Mouse (Mus musculus): ENCODE results near the gene Dna2. TPM values are rescaled to one million over a fixed set of nuclear protein-coding genes. Genes with fewer than 3 reads are reported as not detected.

The Dna2 gene
- polyA plus RNA-seq, 1 experiment from 2014 or later = 40.5 TPM

DNA sequence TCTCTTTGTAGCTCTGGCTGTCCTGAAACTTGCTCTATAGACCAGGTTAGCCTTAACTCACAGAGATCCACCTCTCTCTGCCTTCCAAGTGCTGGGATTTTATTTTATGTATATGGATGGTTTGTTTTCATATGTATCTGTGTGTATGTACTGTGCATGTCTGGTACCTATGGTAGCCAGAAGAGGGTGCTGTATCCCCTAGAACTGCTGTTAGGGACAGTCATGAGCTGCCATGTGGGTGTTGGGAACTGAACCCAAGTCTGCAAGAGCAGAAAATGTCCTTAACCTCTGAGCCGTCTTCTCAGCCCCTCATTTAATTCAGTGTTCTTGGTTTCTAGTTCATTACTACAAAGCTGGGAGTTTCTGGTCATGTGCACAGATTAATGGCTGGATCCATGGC is 14.4 kb upstream of the Dna2 start:
- 86% methylated on average over 1 of the region's 1 CpGs for WGBS
- no peak for DNase-seq (ENCODE audit: extremely low spot score, low spot score)
- Histone ChIP-seq H3K4me3 (no peak overlapping the region), H3K27ac (no peak overlapping the region), H3K27me3 (ENCODE audit: poor library complexity, severe bottlenecking) (no peaks in the 10 kb centered on the region), H3K9me3 (no peaks in the 10 kb centered on the region), H3K36me3 (replicated peaks) (peaks cover 60% of the 10 kb centered on the region), H3K4me1 (no peaks in the 10 kb centered on the region)

DNA sequence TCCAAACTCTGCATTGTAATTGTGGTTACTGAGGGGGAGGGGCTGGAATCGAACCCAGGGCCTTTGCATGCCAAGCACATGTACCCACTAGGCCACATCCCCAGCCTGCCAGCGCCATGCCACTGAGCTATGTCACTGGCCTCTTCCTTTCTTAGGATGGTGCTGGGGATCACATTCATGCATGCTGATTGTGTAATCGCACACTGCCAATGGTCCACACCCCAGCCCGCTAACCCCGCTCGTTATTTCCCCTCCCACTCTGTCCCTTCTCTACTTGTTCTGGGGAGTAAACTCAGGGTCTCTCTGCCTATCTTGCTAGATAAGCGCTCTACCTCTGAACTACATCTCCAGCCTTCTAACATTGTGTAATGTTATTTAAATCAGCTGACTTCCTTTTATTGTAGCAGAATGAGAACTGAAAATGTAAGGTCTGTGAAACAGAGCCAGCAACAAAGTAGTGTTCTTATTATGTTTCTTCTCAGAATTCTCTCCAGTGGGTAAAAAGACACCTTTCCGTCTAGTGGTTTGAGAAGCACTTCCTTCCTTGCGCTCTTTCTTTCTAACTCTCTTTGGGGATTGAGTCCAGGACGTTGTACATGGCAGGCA is 1.7 kb upstream of the Dna2 start:
- Histone ChIP-seq H3K27me3 (ENCODE audit: poor library complexity, severe bottlenecking) (no peaks in the 10 kb centered on the region), H3K36me3 (replicated peaks) (peaks cover 38% of the 10 kb centered on the region), H3K4me1 (peaks cover 16% of the 10 kb centered on the region), H3K9me3 (no peaks in the 10 kb centered on the region), H3K27ac (no peak overlapping the region), H3K4me3 (no peak overlapping the region)
- DNase-seq (ENCODE audit: extremely low spot score, low spot score) = no peak
- WGBS = 93% methylated on average over 10 of the region's 10 CpGs

DNA sequence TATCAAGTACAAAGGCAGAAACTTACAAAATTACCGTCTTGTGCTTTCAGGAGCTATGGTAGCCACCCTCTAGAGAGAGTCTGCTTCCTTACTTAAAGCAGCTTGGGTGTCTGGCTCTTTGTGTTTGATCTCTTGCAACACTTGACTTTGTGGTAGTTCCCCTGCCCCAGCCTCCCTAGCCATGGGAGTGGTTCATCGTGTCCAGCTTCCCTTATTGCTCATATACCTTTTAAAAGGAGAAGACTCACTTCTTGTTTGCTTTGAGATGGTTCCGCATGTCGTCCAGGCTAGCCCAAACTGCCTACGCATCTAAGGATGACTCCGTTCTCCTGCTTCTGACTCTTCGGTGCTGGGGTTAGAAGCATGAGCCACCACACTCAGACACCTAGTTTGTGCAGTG is 1.7 kb downstream of the Dna2 start:
- H3K27me3 ChIP-seq (ENCODE audit: poor library complexity, severe bottlenecking) = no peaks in the 10 kb centered on the region
- DNase-seq (ENCODE audit: extremely low spot score, low spot score) = no peak
- whole genome bisulfite sequencing = 96% methylated on average over 7 of the region's 7 CpGs
- peaks cover 16% of the 10 kb centered on the region for H3K4me1 ChIP-seq
- H3K9me3 ChIP-seq = no peaks in the 10 kb centered on the region
- peaks cover 53% of the 10 kb centered on the region for H3K36me3 ChIP-seq (replicated peaks)
- no peak overlapping the region for H3K27ac ChIP-seq
- H3K4me3 ChIP-seq = peak overlapping the region; percentile 81; the same call in 1 of the 2 replicates

DNA sequence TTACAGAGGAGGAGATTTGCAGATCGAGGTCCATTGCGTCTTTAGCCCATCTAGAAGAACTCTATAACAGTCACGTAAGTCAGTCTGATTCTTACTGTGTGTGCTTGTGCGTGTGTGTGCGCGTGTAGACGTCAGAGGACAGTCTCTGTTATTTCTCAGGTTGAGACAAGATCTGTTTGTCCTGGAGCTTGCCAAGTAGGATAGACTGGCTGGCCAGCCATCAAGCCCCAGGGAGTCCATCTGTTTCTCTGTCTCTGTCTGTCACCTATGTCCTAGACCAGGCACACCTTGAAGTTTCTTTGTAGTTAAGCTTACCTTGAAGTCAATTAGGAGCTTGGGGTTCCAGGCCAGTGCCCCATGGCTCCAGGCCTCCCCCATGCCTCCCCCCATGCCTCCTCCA is 17.1 kb downstream of the Dna2 start:
- Histone ChIP-seq H3K36me3 (replicated peaks) (peaks cover 98% of the 10 kb centered on the region), H3K27ac (no peak overlapping the region), H3K4me1 (no peaks in the 10 kb centered on the region), H3K4me3 (no peak overlapping the region), H3K27me3 (ENCODE audit: poor library complexity, severe bottlenecking) (no peaks in the 10 kb centered on the region), H3K9me3 (no peaks in the 10 kb centered on the region)
- DNase-seq (ENCODE audit: extremely low spot score, low spot score) = no peak
- WGBS = 96% methylated on average over 7 of the region's 7 CpGs

DNA sequence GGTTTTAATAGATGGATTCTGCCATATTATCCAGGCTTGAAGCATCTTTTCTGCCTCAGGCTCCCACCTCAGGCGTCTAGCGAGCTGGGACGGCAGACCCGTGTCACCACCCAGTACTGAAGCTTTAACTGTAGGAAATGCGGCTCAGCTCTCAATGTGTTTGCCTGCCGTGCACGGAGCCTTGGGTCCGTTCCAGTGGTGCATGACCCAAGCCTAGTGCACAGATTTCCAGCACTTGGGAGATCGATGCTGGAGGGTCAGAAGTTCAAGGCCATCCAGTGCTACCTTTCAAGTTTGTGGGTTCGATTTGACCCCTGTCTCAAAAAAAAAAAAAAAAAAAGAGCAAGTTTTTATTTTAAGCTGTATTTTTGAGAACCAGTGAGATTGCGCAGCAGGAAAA is 19.0 kb downstream of the Dna2 start:
- WGBS = 94% methylated on average over 11 of the region's 11 CpGs
- Histone ChIP-seq H3K9me3 (no peaks in the 10 kb centered on the region), H3K36me3 (replicated peaks) (peaks cover 98% of the 10 kb centered on the region), H3K4me1 (no peaks in the 10 kb centered on the region), H3K27me3 (ENCODE audit: poor library complexity, severe bottlenecking) (no peaks in the 10 kb centered on the region), H3K4me3 (no peak overlapping the region), H3K27ac (no peak overlapping the region)
- no peak for DNase-seq (ENCODE audit: extremely low spot score, low spot score)

DNA sequence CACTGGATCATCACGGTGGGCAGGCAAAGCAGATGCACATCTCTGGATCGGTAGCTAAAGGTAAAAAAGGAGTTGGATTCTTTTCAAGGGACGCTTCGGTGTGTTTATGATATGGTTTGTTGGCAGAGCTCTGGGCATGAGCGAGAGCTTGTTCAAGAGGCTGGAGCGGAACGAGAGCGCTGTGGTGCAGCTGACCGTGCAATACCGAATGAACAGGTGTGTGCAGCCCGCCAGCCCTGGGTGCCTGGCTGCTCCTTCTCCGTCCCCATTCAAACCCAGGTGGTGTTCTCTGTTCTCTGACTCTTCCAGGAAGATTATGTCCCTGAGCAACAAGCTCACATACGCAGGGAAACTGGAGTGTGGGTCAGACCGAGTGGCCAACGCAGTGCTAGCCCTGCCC is 19.5 kb downstream of the Dna2 start:
- H3K4me3 ChIP-seq = no peak overlapping the region
- H3K9me3 ChIP-seq = no peaks in the 10 kb centered on the region
- no peaks in the 10 kb centered on the region for H3K4me1 ChIP-seq
- H3K27me3 ChIP-seq (ENCODE audit: poor library complexity, severe bottlenecking) = no peaks in the 10 kb centered on the region
- H3K27ac ChIP-seq = no peak overlapping the region
- DNase-seq (ENCODE audit: extremely low spot score, low spot score) = no peak
- peaks cover 98% of the 10 kb centered on the region for H3K36me3 ChIP-seq (replicated peaks)
- WGBS = 97% methylated on average over 15 of the region's 15 CpGs

DNA sequence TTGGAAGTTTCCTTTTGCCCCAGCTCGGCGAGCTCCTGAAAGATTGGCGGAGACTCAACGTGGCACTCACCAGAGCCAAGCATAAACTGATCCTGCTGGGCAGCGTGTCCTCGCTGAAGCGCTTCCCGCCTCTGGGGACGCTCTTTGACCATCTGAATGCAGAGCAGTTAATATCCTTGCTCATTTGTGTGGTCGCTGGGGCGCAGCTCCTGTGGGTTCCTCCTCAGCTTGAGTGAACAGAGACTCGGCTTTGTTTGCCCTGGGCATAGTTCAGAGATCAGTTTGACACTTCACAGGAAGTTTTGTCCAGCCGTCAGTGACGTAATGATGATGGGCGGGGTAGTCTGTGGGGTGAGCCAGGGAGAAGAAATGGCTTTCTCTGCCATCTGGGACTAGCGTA is 25.0 kb downstream of the Dna2 start:
- no peak for DNase-seq (ENCODE audit: extremely low spot score, low spot score)
- 78% methylated on average over 16 of the region's 16 CpGs for WGBS
- Histone ChIP-seq H3K4me3 (no peak overlapping the region), H3K9me3 (no peaks in the 10 kb centered on the region), H3K27me3 (ENCODE audit: poor library complexity, severe bottlenecking) (no peaks in the 10 kb centered on the region), H3K4me1 (no peaks in the 10 kb centered on the region), H3K27ac (no peak overlapping the region), H3K36me3 (replicated peaks) (peaks cover 93% of the 10 kb centered on the region)

DNA sequence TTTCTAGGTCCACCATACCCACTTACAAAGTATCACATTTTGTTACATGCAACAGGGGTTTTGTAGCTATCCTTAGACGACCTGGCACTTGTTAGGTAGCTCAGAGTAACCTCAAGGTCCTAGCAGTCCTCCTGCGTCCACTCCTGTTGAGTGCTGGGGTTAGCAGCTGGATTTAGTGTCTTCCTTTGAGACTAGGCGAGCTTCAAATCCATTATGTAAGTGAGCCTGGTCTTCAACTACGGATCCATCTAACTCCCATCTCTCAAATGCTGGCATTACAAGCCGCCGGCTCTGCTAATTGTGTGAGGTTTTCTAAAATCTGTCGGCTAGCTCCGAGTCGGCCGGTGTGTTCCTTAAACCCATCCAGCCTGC is 32.8 kb downstream of the Dna2 start:
- peaks cover 16% of the 10 kb centered on the region for H3K4me1 ChIP-seq
- whole genome bisulfite sequencing = 8% methylated on average over 10 of the region's 10 CpGs
- H3K27me3 ChIP-seq (ENCODE audit: poor library complexity, severe bottlenecking) = no peaks in the 10 kb centered on the region
- DNase-seq (ENCODE audit: extremely low spot score, low spot score) = no peak
- H3K36me3 ChIP-seq (replicated peaks) = peaks cover 42% of the 10 kb centered on the region
- H3K27ac ChIP-seq = peak overlapping the region; percentile 98
- H3K4me3 ChIP-seq = peak overlapping the region; percentile 98
- no peaks in the 10 kb centered on the region for H3K9me3 ChIP-seq

DNA sequence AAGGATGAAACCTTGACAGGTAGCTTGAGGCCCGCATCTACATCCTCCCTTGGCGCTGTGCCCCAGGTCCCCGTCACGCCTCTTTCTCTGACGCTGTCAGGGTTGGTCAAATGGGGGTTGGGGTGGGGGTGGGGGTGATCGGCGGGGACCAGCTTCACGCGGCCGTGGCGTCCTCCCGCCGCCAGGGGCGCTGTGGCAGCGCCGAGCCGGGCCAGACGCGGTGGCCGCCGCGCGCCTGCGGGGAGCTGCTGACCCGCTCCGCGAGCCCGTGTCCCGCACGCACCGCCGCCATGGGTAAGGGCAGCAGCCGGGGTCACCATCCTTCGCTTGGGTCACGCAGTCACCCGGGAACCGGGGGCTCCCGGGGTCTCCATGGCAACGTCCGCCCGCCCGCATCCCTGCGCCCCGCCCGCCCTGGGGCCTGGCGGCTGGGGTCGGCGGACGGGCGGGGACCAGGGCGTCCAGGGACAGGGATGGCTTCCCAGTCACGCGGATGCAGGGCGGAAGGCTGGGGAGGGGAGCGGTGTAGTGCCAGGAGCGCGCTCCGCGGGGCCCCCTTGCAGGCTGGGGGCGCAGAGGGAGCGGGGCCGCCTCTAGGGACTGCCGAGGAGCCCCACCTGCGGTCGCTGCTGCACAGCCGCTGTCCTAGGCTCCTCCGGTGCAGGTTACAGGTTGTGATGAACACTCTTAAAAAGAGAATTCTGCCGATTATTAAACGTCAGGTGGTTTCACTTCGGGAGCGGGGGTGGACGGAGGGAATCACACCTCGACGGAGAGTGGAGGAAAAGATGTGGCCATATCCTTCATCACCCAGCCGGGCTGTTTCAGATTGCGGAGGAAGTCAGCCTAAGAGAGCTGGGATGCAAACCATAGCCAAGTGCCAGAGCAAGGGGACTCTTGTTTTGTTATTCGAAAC is 33.5 kb downstream of the Dna2 start, which contains the start of gene Rufy2:
Rufy2 (plus strand) TSS at position 185 of the 916 bp plus-strand sequence.
- DNase-seq (ENCODE audit: extremely low spot score, low spot score) = peak; percentile 85
- no peaks in the 10 kb centered on the region for H3K27me3 ChIP-seq (ENCODE audit: poor library complexity, severe bottlenecking)
- peaks cover 16% of the 10 kb centered on the region for H3K4me1 ChIP-seq
- H3K36me3 ChIP-seq (replicated peaks) = peaks cover 42% of the 10 kb centered on the region
- peak within 1 kb of the TSS; percentile 98 for H3K27ac ChIP-seq
- H3K4me3 ChIP-seq = peak within 1 kb of the TSS; percentile 98
- no peaks in the 10 kb centered on the region for H3K9me3 ChIP-seq
- WGBS = under 1% methylated on average over 76 of the region's 77 CpGs

DNA sequence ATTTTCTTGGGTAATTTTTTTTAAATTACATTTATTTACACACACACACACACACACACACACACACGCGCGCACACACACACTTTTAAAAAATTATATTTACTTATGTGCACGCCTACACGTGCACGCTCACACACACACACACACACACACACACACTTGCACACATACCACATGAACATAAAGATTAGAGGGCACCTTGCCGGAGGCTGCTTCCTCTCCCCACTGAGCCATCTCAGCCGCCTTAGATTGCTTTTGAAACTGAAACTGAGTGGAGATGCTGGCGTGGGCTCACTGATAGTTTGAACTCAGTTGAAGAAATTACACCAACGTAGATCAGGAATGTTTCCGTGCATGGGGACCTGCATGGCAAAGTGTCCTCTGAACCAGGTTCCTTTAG is 37.2 kb downstream of the Dna2 start:
- DNase-seq (ENCODE audit: extremely low spot score, low spot score) = no peak
- 94% methylated on average over 11 of the region's 11 CpGs for WGBS
- Histone ChIP-seq H3K4me1 (peaks cover 16% of the 10 kb centered on the region), H3K9me3 (no peaks in the 10 kb centered on the region), H3K27me3 (ENCODE audit: poor library complexity, severe bottlenecking) (no peaks in the 10 kb centered on the region), H3K4me3 (no peak overlapping the region), H3K27ac (no peak overlapping the region), H3K36me3 (replicated peaks) (peaks cover 70% of the 10 kb centered on the region)

DNA sequence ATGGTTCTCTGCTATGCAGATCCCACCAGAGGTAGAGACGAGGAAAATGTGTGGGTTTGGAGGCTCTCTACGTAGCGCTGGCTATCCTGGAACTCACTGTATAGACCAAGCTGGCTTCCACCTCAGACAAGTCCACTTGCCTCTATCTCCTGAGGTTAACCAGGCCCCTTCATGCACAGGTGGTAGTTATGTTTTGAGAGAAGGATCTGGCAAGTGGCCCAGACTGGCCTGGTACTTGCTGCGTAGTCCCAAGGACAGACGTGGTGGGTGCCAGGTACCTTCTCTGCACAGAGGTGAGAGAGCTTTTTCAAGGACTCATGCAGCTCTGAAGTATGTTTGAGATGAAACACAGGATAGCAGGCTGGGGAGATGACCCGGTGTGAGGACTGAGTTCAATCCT is 37.7 kb downstream of the Dna2 start:
- Histone ChIP-seq H3K4me1 (peaks cover 15% of the 10 kb centered on the region), H3K36me3 (replicated peaks) (peaks cover 74% of the 10 kb centered on the region), H3K4me3 (no peak overlapping the region), H3K27ac (no peak overlapping the region), H3K9me3 (no peaks in the 10 kb centered on the region), H3K27me3 (ENCODE audit: poor library complexity, severe bottlenecking) (no peaks in the 10 kb centered on the region)
- 96% methylated on average over 6 of the region's 6 CpGs for WGBS
- DNase-seq (ENCODE audit: extremely low spot score, low spot score) = no peak

DNA sequence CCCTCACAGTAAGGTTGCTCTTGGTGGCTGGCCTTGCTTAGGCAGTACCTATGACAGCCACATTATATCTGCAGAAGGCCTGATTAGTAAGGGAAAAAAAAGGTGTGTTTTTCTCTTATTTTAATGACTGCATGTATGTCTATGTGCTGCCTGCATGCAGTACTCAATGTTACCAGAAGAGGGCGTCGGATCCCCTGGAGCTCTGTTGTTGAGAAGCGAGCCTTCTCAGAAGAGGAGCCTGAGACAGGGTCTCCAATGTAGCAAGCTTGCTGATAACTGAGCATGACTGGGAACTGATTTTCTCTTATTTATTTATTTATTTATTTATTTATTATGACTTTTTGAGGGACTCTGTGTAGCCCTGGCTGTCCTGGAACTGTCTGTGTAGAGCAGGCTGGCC is 40.5 kb downstream of the Dna2 start:
- no peaks in the 10 kb centered on the region for H3K4me1 ChIP-seq
- no peak overlapping the region for H3K4me3 ChIP-seq
- 33% methylated on average over 3 of the region's 3 CpGs for WGBS
- peaks cover 99% of the 10 kb centered on the region for H3K36me3 ChIP-seq (replicated peaks)
- no peak overlapping the region for H3K27ac ChIP-seq
- H3K9me3 ChIP-seq = no peaks in the 10 kb centered on the region
- peak; percentile 37 for DNase-seq (ENCODE audit: extremely low spot score, low spot score)
- H3K27me3 ChIP-seq (ENCODE audit: poor library complexity, severe bottlenecking) = no peaks in the 10 kb centered on the region

DNA sequence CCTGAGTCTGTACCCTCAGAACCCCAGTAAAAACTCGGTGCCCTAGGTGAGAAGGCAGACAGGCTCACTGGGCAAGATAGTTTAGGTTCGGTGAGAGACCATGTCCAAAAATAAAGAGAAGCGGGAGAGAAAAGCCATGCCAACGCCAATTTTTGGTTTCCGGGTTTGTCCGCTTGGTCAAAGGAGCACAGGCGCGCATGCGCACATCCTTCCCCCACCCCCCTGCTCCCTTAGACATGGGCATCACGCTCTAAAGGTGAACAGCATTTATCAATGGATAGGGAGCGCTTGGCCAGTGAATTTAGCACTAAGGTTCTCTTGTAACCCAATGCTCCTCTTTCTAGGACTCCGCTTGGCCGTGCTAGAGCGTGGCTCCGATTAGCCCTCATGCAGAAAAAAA is 43.8 kb downstream of the Dna2 start:
- Histone ChIP-seq H3K27ac (no peak overlapping the region), H3K27me3 (ENCODE audit: poor library complexity, severe bottlenecking) (no peaks in the 10 kb centered on the region), H3K9me3 (no peaks in the 10 kb centered on the region), H3K36me3 (replicated peaks) (peaks cover 99% of the 10 kb centered on the region), H3K4me1 (no peaks in the 10 kb centered on the region), H3K4me3 (no peak overlapping the region)
- no peak for DNase-seq (ENCODE audit: extremely low spot score, low spot score)
- WGBS = 96% methylated on average over 15 of the region's 15 CpGs
